Mouse (Mus musculus): ENCODE measurements around the gene Rcc1l. TPM values are rescaled to one million over a fixed set of nuclear protein-coding genes. Genes with fewer than 3 reads are reported as not detected.

Gene Rcc1l
- total and polyA plus RNA-seq, 2 experiments from 2014 or later = 16.2 to 21.2 TPM

DNA sequence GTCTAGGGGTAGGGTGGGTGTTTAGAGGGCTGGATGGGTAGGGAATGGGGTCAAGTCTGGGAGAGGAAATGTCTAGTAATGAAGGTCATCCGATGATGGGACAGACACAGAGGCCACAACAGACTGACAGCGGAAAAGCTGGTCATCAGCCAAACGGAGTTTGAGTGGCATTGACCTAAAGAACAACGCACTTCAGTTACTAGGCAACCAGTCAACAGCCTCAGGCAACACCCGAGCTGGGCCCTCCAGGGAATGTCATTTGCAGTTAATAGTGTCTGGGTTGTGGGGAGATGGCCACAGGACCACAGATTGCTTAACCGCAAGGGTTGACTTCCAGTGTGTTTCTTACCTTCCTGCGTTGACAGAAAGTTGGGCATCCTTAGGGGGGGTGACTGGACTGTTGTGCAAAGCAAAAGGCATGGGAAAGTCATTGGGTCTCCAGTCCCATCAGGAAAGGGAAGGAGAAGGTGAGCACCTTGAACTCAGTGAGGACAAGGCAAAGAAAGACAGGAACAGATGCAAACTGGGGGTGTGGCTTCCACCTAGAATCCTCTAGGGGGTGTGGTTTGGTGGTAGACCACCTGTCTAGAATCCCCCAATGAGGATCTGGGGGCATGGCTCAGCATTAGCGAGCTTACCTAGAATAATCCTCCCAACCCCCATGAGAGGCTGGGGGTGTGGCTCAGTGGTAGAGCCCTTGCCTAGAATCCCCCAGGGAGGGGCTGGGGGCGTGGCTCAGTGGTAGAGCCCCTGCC lies 55.3 kb downstream of the Rcc1l start:
- no peak overlapping the region for H3K27ac ChIP-seq (ENCODE audit: low read depth, low read length)
- no peaks in the 10 kb centered on the region for H3K9me3 ChIP-seq (ENCODE audit: low read length)
- no peaks in the 10 kb centered on the region for H3K27me3 ChIP-seq (ENCODE audit: insufficient read depth, low read length)
- no peak overlapping the region for H3K9ac ChIP-seq (replicated peaks; ENCODE audit: low read length, poor library complexity, severe bottlenecking)
- no peak overlapping the region for H3K4me3 ChIP-seq (ENCODE audit: low read depth, low read length)
- DNase-seq (ENCODE audit: low spot score) (no peak), ATAC-seq (ENCODE audit: low FRiP score) (no peak)
- peaks cover 19% of the 10 kb centered on the region for H3K36me3 ChIP-seq (ENCODE audit: insufficient read depth, low read length)
- no peaks in the 10 kb centered on the region for H3K4me1 ChIP-seq (ENCODE audit: insufficient read depth, low read length)
- H3K4me2 ChIP-seq (ENCODE audit: low read depth, low read length, poor library complexity, severe bottlenecking) = no peak overlapping the region
- WGBS = 51% methylated on average over 8 of the region's 9 CpGs
- TF ChIP-seq CTCF (IDR thresholded peaks at IDR 0.05) = no peak

DNA sequence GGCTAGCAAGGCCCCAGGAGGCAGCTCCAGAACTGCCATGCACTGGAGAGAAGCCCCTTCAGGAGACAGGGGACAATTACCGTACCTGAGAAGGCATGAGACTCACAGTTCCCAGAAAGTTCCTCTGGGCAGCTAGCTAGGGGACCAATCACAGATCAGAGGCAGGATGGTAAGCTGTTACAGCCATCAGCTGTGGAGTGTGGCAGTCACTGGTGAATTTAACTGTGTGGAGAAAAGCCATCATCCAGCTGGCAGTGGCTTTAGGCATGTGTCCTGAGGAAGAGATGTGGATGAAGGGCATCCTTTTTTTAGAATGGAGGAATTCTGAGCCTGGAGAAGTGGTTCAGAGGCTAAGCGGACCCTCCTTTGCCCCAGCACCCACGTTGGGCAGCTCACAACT lies 56.4 kb downstream of the Rcc1l start:
- H3K27me3 ChIP-seq (ENCODE audit: insufficient read depth, low read length) = no peaks in the 10 kb centered on the region
- 86% methylated on average over 3 of the region's 3 CpGs for whole genome bisulfite sequencing
- TF ChIP-seq CTCF (IDR thresholded peaks at IDR 0.05) = no peak
- H3K4me1 ChIP-seq (ENCODE audit: insufficient read depth, low read length) = no peaks in the 10 kb centered on the region
- no peak overlapping the region for H3K9ac ChIP-seq (replicated peaks; ENCODE audit: low read length, poor library complexity, severe bottlenecking)
- H3K4me2 ChIP-seq (ENCODE audit: low read depth, low read length, poor library complexity, severe bottlenecking) = no peak overlapping the region
- DNase-seq (ENCODE audit: low spot score) (no peak), ATAC-seq (ENCODE audit: low FRiP score) (no peak)
- H3K9me3 ChIP-seq (ENCODE audit: low read length) = no peaks in the 10 kb centered on the region
- no peak overlapping the region for H3K27ac ChIP-seq (ENCODE audit: low read depth, low read length)
- H3K4me3 ChIP-seq (ENCODE audit: low read depth, low read length) = no peak overlapping the region
- peaks cover 19% of the 10 kb centered on the region for H3K36me3 ChIP-seq (ENCODE audit: insufficient read depth, low read length)

DNA sequence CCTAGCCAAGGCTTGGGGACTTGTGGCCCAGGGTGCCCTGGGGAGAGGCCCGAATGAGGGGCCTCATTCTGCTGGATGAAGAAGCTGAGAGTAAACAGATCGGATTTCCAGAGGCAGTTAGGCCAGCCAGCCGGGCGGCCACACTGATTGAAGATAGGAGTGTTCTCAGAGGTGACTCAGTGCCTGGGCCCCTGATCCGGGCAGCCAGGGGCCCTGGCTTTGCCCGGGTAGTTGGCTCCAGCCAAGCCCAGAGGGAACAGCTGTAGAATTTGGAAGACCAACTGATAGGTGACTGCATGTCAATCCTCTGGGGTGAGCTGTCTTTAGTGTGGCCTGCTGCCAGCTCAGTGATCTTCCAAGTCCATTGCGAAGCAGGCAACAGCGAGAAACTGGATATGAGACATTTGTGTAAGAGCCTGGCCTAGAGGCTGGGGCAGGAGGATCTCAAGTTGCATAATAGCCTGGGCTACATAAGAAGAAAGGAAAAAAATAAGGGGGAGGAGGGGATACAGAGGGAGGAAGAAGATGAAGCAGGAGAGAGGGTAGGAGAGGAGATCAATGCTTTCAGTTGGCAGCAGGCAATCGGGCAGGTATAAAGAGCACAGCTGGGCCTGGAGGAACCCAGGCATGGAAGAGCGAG lies 57.0 kb downstream of the Rcc1l start:
- peaks cover 15% of the 10 kb centered on the region for H3K36me3 ChIP-seq (ENCODE audit: insufficient read depth, low read length)
- WGBS = 72% methylated on average over 10 of the region's 10 CpGs
- H3K9ac ChIP-seq (replicated peaks; ENCODE audit: low read length, poor library complexity, severe bottlenecking) = no peak overlapping the region
- no peak overlapping the region for H3K27ac ChIP-seq (ENCODE audit: low read depth, low read length)
- no peak for DNase-seq (ENCODE audit: low spot score)
- H3K4me1 ChIP-seq (ENCODE audit: insufficient read depth, low read length) = no peaks in the 10 kb centered on the region
- no peak overlapping the region for H3K4me3 ChIP-seq (ENCODE audit: low read depth, low read length)
- no peaks in the 10 kb centered on the region for H3K9me3 ChIP-seq (ENCODE audit: low read length)
- H3K27me3 ChIP-seq (ENCODE audit: insufficient read depth, low read length) = no peaks in the 10 kb centered on the region
- H3K4me2 ChIP-seq (ENCODE audit: low read depth, low read length, poor library complexity, severe bottlenecking) = no peak overlapping the region
- TF ChIP-seq CTCF (IDR thresholded peaks at IDR 0.05) = no peak
- ATAC-seq (ENCODE audit: low FRiP score) = no peak

DNA sequence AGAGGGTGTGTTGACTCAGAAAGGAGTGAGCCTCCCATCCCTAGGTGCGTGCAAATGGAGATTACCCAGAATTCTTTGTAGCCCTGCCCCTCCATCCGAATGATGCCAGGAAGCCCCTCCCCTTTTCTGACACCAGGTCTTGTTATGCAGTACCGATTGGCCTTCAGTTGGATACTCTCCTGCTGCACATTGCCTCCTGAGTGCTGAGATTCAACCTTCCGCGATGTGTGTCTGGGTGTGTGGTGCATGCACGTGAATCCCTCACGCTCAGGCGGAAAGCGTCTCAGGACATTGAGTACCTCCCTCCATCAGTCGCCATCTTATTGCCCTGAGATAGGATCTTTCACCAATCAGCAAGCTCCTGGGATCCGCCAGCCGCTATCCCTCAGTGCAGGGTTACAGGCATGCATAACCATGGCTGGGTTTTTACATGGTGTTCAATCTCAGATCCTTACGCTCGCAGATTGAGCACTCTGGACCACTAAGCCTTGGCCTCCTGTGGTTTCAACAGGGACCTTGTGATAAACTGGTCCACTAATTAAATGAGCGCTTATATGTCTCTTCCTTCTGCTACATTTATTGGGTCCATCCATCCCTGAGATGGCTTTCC lies 57.7 kb downstream of the Rcc1l start:
- Histone ChIP-seq H3K9ac (replicated peaks; ENCODE audit: low read length, poor library complexity, severe bottlenecking) (no peak overlapping the region), H3K4me2 (ENCODE audit: low read depth, low read length, poor library complexity, severe bottlenecking) (no peak overlapping the region), H3K27ac (ENCODE audit: low read depth, low read length) (no peak overlapping the region), H3K4me3 (ENCODE audit: low read depth, low read length) (no peak overlapping the region), H3K9me3 (ENCODE audit: low read length) (no peaks in the 10 kb centered on the region), H3K36me3 (ENCODE audit: insufficient read depth, low read length) (peaks cover 13% of the 10 kb centered on the region), H3K27me3 (ENCODE audit: insufficient read depth, low read length) (no peaks in the 10 kb centered on the region), H3K4me1 (ENCODE audit: insufficient read depth, low read length) (no peaks in the 10 kb centered on the region)
- no peak for DNase-seq (ENCODE audit: low spot score)
- WGBS = 93% methylated on average over 15 of the region's 15 CpGs
- TF ChIP-seq CTCF (IDR thresholded peaks at IDR 0.05) = no peak
- no peak for ATAC-seq (ENCODE audit: low FRiP score)

DNA sequence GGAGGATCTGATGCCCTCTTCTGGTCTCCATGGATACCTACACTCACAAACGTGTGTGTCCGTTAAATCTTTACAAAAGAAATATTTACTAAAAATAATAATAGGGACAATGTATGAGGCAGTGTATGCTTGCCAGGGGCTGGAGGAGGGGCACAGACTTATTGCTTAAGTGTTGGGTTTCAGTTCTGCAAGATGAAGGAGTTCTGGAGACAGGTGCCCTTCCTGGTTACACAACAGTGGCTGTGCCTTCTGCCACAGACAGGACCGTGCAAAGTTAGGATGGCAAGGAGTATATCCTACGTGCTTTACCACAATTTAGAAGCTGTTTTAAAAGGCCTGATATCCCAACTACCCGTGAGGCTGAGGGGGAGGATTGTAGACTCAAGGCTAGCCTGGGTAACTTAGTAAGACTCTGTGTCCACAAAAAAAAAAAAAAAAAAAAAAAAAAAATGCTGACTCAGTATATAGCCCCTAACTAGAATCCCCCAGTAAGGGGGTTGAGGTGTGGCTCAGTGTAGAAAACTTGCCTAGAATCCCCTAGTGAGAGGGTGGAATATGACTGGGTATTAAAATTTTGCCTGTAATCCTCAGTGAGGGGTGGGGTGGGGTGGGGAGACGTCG lies 60.8 kb downstream of the Rcc1l start:
- no peak for TF ChIP-seq CTCF (IDR thresholded peaks at IDR 0.05)
- Histone ChIP-seq H3K4me3 (ENCODE audit: low read depth, low read length) (no peak overlapping the region), H3K4me1 (ENCODE audit: insufficient read depth, low read length) (no peaks in the 10 kb centered on the region), H3K27me3 (ENCODE audit: insufficient read depth, low read length) (no peaks in the 10 kb centered on the region), H3K9ac (replicated peaks; ENCODE audit: low read length, poor library complexity, severe bottlenecking) (no peak overlapping the region), H3K27ac (ENCODE audit: low read depth, low read length) (no peak overlapping the region), H3K9me3 (ENCODE audit: low read length) (no peaks in the 10 kb centered on the region), H3K36me3 (ENCODE audit: insufficient read depth, low read length) (peaks cover 15% of the 10 kb centered on the region), H3K4me2 (ENCODE audit: low read depth, low read length, poor library complexity, severe bottlenecking) (no peak overlapping the region)
- no peak for DNase-seq (ENCODE audit: low spot score)
- 94% methylated on average over 7 of the region's 7 CpGs for WGBS
- ATAC-seq (ENCODE audit: low FRiP score) = no peak

DNA sequence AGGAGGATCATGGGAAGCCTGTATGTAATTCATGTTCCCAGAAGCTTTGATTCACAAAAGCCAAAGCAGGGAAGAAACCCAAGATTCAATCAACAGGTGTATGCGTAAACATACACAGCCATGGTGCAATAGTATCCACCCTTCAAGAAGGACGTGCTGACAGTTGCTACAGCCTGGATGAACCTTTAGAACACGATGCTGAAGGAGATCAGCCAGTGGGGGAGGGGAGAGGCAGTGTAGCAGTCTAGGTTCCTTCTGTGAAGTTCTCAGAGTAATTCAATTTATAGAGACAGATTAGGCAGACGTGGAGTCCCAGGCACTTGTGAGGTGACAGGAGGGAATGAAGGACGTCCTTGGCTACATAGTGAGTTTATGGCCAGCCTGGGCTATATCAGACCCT lies 61.6 kb downstream of the Rcc1l start:
- H3K4me1 ChIP-seq (ENCODE audit: insufficient read depth, low read length) = no peaks in the 10 kb centered on the region
- DNase-seq (ENCODE audit: low spot score) (no peak), ATAC-seq (ENCODE audit: low FRiP score) (no peak)
- H3K27me3 ChIP-seq (ENCODE audit: insufficient read depth, low read length) = no peaks in the 10 kb centered on the region
- TF ChIP-seq CTCF (IDR thresholded peaks at IDR 0.05) = no peak
- no peak overlapping the region for H3K9ac ChIP-seq (replicated peaks; ENCODE audit: low read length, poor library complexity, severe bottlenecking)
- H3K9me3 ChIP-seq (ENCODE audit: low read length) = no peaks in the 10 kb centered on the region
- H3K4me2 ChIP-seq (ENCODE audit: low read depth, low read length, poor library complexity, severe bottlenecking) = no peak overlapping the region
- WGBS = 87% methylated on average over 5 of the region's 5 CpGs
- no peak overlapping the region for H3K27ac ChIP-seq (ENCODE audit: low read depth, low read length)
- no peak overlapping the region for H3K4me3 ChIP-seq (ENCODE audit: low read depth, low read length)
- H3K36me3 ChIP-seq (ENCODE audit: insufficient read depth, low read length) = peaks cover 21% of the 10 kb centered on the region

All from midbrain, postnatal 0 days (tissue).